Mouse (Mus musculus) gastrocnemius, adult 18-20 months (tissue): ENCODE measurements at regions not wholly inside any gene's neighbourhood (a gene's known extent, or its start where the extent isn't known, plus 50 kb on each side); places are given as distances from the start of the nearest gene placed in this dataset.

Experiments used
- DNase-seq: peaks from one replicate; pipeline ENCODE4 v3.0.0; 2021; ENCODE audit warnings: low spot score

GRCm38 (mm10) chr1:136717830-136718517 lies 93.3 kb downstream of the Zfp281 start:
- DNase-seq = no peak

GRCm38 (mm10) chr1:136723839-136724443 lies 99.2 kb downstream of the Zfp281 start:
- DNase-seq = no peak

DNA sequence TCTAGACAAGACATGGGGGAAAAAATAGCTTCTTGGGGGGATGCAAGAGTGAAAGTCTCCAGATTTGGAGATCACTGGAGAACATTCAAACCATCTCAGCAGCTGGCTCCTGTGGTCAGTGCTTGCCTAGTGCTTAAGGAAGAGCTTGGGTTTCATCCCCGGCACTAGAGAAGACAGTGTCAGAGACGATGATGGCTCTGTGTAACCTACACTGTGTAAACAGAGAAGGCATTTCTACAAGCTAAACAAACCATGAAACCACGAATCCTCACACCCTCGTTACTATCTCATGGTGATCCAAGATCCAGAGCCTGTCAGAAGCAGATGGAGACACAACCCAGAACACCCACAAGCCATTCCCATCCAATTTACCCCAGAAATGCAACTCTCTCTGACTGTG lies 100.5 kb downstream of the Zfp281 start:
- no peak for DNase-seq

GRCm38 (mm10) chr1:136726145-136726935 lies 101.6 kb downstream of the Zfp281 start:
- DNase-seq = peak; percentile 16

GRCm38 (mm10) chr1:136727868-136728631 lies 103.3 kb downstream of the Zfp281 start:
- no peak for DNase-seq

- no peak for DNase-seq
These were observed 103.9 kb downstream of the Zfp281 start for GRCm38 (mm10) chr1:136728632-136728944.

DNA sequence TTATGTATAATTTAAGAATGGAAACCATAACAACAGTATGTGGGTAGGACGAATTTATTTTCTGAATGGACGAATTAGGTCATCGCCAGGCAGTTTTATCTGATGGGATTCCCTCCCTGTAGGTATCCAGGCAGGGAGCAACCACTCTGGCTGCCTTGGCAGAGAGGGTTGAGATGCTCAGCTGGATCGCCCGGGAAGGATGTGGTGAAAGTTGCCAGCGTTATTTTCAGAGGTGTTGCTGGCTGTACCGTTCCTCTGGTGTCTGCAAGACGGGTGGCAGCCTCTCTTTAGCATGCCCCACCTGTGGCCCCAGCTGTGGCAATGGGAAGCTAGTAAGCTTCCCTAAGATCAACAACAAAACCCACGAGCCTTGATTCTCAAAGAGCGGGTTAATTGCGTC lies 105.9 kb downstream of the Zfp281 start:
- DNase-seq = no peak

- DNase-seq = no peak
These were observed 113.3 kb downstream of the Zfp281 start for GRCm38 (mm10) chr1:136738030-136738429.

- peak; percentile 77 for DNase-seq
These were observed 114.8 kb downstream of the Zfp281 start for GRCm38 (mm10) chr1:136739486-136739885.

- DNase-seq = no peak
These were observed 116.4 kb downstream of the Zfp281 start for GRCm38 (mm10) chr1:136741061-136741460.

DNA sequence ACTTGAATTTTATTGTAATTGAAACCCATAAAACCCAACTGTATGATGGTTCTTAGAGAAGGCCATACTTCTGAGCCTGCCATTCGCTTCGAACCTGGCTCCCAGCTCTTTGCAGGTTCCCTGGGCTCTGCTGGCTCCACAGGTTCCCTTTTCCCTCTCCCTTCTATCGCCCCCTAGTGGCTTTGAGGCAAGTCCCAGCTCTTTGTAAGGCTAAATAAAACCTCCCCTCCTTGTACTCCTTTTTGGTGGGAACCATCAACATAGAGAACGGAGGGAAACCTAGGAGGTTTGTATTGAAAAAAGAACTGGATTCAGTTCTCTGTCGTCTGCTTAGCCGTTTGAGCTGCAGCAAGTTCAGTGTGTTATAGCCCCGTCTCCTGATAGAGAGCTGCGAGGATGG lies 124.5 kb downstream of the Zfp281 start:
- peak; percentile 23 for DNase-seq

GRCm38 (mm10) chr1:136751464-136752191 lies 126.9 kb downstream of the Zfp281 start:
- no peak for DNase-seq

DNA sequence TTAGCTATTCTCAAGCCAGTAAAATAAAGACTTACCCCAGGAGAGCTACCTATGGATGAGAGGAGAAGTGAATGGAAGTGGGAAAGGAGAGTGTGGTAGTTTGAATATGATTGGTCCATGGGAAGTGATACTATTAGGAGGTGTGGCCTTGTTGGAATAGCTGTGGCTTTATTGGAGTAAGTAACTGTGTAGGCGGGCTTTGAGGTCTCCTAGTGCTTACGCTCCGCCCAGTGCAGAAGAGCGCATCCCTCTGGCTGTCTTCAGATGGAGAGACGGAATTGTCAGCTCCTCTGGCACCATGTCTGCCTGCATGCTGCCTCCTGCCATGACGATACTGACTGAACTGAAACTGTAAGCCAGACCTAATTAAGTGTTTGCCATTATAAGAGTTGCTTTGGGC lies 129.6 kb downstream of the Zfp281 start:
- DNase-seq = no peak

- DNase-seq = no peak
These were observed 134.0 kb downstream of the Zfp281 start for GRCm38 (mm10) chr1:136758730-136759129.

- DNase-seq = no peak
These were observed 134.5 kb downstream of the Zfp281 start for GRCm38 (mm10) chr1:136759164-136759563.

DNA sequence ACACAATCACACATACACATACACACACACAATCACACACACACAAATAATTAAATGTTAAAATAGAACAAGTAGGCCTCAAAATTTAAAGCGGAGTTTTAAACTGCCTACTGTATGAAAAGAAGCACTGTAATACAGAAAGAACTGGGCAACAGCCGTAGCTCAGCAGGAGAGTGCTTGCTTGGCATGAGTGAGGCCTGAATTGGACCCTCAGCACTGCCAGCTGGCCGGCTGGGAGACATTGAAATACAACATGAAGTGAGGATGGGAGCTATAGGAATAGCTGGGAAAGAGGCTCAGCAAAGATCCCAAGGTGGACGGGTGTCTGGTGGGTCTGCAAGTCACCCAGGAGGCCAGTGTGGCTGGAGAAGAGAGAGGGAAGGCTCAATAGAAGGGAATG lies 136.8 kb downstream of the Zfp281 start:
- no peak for DNase-seq

- no peak for DNase-seq
These were observed 144.3 kb downstream of the Zfp281 start for GRCm38 (mm10) chr1:136768969-136769401.

DNA sequence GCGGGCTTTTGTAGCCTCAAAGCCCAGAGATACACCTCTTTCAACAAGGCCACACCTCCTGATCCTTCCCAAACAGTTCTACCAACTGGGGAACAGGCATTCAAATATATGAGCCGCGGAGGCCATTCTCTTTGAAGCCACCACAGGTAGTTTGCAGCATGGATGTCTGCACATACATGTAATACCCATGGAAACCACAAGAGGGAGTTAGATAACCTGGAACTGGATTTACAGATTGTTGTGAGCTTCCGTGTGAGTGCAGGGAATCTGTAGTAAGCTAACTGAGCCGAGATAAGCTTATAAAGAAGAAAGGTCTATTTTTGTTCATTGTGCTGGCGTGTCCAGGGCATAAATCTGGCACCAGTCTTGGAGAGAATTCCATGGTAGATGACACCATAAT lies 149.0 kb downstream of the Zfp281 start:
- DNase-seq = no peak

GRCm38 (mm10) chr1:136776211-136776610 lies 151.5 kb downstream of the Zfp281 start:
- no peak for DNase-seq

DNA sequence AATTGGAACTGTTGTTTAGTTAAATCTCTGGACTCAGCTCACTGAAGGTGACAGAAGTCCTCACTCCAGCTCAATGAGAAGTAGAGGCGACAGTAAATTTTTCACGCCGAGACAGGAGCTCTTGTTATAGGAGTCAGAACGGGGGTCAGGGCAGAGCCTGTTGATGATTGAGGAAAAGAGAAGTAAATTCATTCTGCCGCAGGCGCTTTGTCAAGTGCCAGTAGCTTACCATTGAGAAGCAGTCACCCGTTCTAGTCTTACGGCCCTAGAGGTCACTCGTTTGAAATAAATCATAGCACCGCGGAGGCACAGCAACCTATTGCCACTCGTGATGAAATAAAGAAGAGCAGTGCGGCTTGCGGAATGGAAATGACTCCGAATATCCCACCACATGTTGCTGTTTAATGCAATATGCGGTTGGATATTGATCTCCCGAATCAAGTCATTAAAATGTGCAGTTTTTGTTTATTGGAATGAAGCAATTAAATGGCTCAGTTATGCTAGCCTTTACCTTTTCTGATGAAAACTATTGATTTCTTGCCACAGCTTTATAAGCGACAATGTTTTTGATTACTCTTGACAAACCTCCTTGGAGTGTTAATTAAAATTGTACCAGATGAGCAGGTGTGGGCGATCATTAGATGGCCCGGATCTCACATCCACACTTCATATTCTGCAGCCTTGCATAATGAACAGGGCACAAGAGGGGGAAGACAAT lies 152.7 kb downstream of the Zfp281 start:
- DNase-seq = no peak

DNA sequence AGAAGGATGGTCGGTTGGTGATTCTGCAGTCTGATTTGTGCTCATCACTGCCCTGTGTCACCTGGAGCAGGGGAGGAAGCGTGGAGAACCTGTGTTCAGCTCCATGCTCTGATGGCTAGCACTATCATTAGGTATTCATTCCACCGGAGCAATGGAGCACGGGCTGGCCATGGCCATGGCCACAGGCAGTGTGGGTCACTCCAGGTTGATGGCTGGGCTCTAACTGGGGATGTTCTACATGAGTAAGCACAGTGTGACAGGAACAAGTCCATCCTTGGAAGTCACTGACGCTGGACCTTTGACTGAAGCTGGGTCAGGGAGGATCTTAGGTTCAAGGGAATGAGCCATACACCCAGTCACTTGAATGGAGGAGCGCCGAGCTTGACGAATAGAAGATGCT lies 154.7 kb downstream of the Zfp281 start:
- DNase-seq = no peak
